Mouse (Mus musculus) liver, embryonic 13.5 days (tissue): Measurements from ENCODE around the gene Hsdl2. TPM values are rescaled to one million over a fixed set of nuclear protein-coding genes. Genes with fewer than 3 reads are reported as not detected.
A peak's percentile ranks its signal among the peaks of the same experiment; 100 is the strongest.
"Not testable (repeated sequence)": the region's sequence is repeated elsewhere in the genome, so short reads cannot be mapped to it uniquely, and the experiment has no call there.

Experiments used
- ATAC-seq: fragments of 200-750 bp; cut with Nextera tagmentation; 2 replicates; pipeline ENCODE4 v1.8.0; 2017; ENCODE audit warnings: low read depth, mild to moderate bottlenecking, moderate number of reproducible peaks, moderate library complexity
- DNase-seq: peaks from one replicate; pipeline ENCODE4 v3.0.0; 2022
- H3K27ac ChIP-seq: fragments of 300-500 bp; sonication (generic); 2 replicates; pipeline ENCODE4 v1.5.1; 2015; ENCODE audit warnings: moderate library complexity, mild to moderate bottlenecking, inconsistent platforms
- H3K27me3 ChIP-seq: fragments of 300-500 bp; sonication (generic); 2 replicates; pipeline ENCODE4 v1.6.1; 2015; ENCODE audit warnings: mild to moderate bottlenecking, inconsistent platforms
- H3K36me3 ChIP-seq: fragments of 300-500 bp; sonication (generic); 2 replicates; pipeline ENCODE4 v1.6.1; 2015; ENCODE audit warnings: mild to moderate bottlenecking, inconsistent platforms
- H3K4me1 ChIP-seq: fragments of 300-500 bp; sonication (generic); replicated peaks from 2 replicates; pipeline ENCODE4 v1.6.1; 2015; ENCODE audit warnings: inconsistent platforms
- H3K4me2 ChIP-seq: fragments of 300-500 bp; sonication (generic); 2 replicates; pipeline ENCODE4 v1.6.1; 2015; ENCODE audit warnings: inconsistent platforms, mild to moderate bottlenecking, moderate library complexity
- H3K4me3 ChIP-seq: fragments of 300-500 bp; sonication (generic); replicated peaks from 2 replicates; pipeline ENCODE4 v1.5.1; 2015; ENCODE audit warnings: mild to moderate bottlenecking, inconsistent platforms
- H3K9ac ChIP-seq: fragments of 300-500 bp; sonication (generic); 2 replicates; pipeline ENCODE4 v1.6.1; 2015; ENCODE audit warnings: mild to moderate bottlenecking, inconsistent platforms
- H3K9me3 ChIP-seq: fragments of 300-500 bp; sonication (generic); replicated peaks from 2 replicates; pipeline ENCODE4 v1.6.1; 2016; ENCODE audit warnings: inconsistent platforms
- WGBS: fragments of 180-500 bp; shearing (Covaris S2); methylation state at CpG from one replicate; pipeline ENCODE4 v1.1.7; 2015; ENCODE audit not compliant: insufficient replicate concordance; 5-methylcytosine and 5-hydroxymethylcytosine counted together
- polyA plus RNA-seq: library from polyadenylated mRNA; unstranded; fragments of >200 nt; fragmentation: Nextera tagmentation; extraction: Ambion mirVana; gene quantifications from 2 replicates; pipeline ENCODE4 v1.2.1, GENCODE M21; 2015

Hsdl2 gene
- polyA plus RNA-seq, 1 experiment from 2014 or later: 18.2 TPM

DNA sequence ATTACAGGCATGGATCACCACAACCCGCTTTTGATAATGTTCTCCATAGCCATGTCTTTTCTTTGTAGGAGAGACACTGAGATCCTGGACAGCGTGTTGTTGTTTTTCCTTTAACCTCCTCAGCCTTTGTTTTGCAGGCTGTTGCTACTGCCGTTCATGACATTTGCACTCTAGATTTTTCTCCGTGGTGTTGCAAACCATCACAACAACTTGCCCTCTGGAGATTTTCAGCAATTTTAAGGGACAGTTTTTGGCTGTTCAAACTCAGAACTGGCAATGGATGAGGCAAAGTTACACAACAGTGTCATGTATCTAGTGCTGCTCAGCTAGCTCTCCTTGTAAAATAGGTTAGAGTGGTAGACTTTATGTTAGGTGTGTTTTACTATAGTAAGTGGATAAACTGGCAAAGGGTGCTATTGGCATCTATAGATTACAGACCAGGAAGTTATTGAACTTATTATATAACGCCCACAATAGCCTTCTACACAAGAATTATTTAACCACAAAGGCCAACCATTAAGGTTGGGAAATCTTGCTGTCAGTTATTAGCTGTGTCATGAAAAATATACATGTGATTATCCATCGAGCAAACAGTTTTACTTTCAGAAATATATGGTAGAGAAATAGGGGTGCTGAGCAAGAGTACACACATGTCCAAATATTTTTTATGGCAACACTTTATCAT, 13.6 kb upstream of the Hsdl2 start:
- Histone ChIP-seq H3K4me2 (no peak overlapping the region), H3K27ac (0 out of 2 replicates have a peak overlapping the region, but pooled peaks have one; percentile 25), H3K9me3 (0 out of 2 replicates have a peak, but pooled peaks cover 4% of the 10 kb centered on the region), H3K27me3 (no peaks in the 10 kb centered on the region), H3K4me1 (peaks cover 33% of the 10 kb centered on the region), H3K9ac (no peak overlapping the region), H3K4me3 (no peak overlapping the region), H3K36me3 (no peaks in the 10 kb centered on the region)
- no peak for DNase-seq
- no peak for ATAC-seq
- 57% methylated on average over 6 of the region's 6 CpGs for WGBS

DNA sequence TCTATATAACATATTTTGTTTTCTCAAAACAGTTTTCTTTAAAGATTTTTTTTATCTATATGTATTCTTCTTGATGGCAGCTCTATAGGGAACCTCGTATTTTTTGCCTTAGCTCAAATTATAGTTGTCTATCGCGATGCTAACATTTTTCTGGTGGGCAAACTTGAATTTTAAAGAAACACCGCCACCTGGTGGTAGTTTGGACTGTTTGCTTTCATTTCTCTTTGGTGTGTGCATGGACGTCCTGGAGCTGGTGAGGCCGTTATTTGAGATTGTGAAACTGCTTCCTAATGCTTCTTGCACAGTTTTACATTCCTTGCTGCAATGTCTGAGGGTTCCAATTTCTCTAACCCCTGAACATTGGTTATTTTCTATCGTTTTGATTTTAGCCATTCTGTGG, 11.8 kb upstream of the Hsdl2 start:
- Histone ChIP-seq H3K4me3 (no peak overlapping the region), H3K4me2 (peak overlapping the region; percentile 36), H3K9me3 (0 out of 2 replicates have a peak, but pooled peaks cover 4% of the 10 kb centered on the region), H3K27me3 (no peaks in the 10 kb centered on the region), H3K27ac (no peak overlapping the region), H3K4me1 (peaks cover 37% of the 10 kb centered on the region), H3K36me3 (no peaks in the 10 kb centered on the region), H3K9ac (no peak overlapping the region)
- 1% methylated on average over 7 of the region's 7 CpGs for WGBS
- ATAC-seq (peak; percentile 34; the same call in 1 of the 2 replicates), DNase-seq (peak; percentile 65)

DNA sequence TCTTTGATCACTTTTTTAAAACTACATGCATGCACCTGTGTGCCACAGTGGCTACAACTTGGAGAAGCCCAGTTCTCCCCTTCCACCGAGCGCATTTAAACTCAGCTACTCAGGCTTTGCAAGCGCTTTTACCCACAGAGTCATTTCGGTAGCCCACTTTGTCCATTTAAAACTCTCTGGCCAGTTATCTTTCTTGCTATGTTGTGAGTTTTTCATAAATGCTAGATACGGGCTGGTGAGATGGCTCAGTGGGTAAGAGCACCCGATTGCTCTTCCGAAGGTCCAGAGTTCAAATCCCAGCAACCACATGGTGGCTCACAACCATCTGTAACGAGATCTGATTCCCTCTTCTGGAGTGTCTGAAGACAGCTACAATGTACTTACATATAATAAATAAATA, 10.8 kb upstream of the Hsdl2 start:
- WGBS: 87% methylated on average over 8 of the region's 8 CpGs
- H3K4me1 ChIP-seq: peaks cover 37% of the 10 kb centered on the region
- not testable (repeated sequence) for H3K9ac ChIP-seq, H3K27ac ChIP-seq, H3K27me3 ChIP-seq, H3K4me2 ChIP-seq, H3K9me3 ChIP-seq, ATAC-seq, H3K36me3 ChIP-seq, DNase-seq, H3K4me3 ChIP-seq

DNA sequence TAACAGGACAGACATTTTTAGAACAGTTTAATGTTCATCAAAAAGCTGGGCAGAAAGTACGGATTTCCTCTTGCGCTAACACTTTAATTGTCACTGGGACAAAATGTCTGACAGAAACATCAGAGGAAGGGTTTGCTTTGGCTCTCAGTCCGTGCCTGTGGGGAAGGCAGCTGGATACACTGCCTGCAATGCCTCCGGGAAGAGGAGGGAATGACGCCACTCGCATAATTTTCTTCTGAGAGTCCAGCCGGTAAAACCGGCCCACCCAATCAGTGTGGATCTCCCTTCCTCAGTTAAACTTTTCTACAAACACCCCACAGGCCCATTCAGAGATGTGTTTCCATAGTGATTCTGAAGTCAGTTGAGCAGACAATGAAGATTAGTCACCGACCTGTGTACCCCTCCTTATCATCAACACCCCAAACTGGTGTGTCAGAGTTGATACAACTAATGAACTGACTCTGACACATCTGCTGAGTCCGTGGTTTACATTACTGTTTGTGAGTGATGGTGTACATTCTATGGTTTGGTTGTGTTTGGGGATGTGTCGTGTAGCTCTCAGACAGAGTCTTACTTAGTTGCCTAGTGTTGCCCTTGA, 8.7 kb upstream of the Hsdl2 start:
- peak overlapping the region; percentile 30 for H3K4me2 ChIP-seq
- WGBS: 38% methylated on average over 11 of the region's 11 CpGs
- H3K27me3 ChIP-seq: no peaks in the 10 kb centered on the region
- H3K4me3 ChIP-seq: no peak overlapping the region
- peaks cover 34% of the 10 kb centered on the region for H3K4me1 ChIP-seq
- H3K9me3 ChIP-seq: no peaks in the 10 kb centered on the region
- ATAC-seq (peak; percentile 86), DNase-seq (peak; percentile 39)
- H3K27ac ChIP-seq: peak overlapping the region; percentile 77
- no peaks in the 10 kb centered on the region for H3K36me3 ChIP-seq
- H3K9ac ChIP-seq: no peak overlapping the region

DNA sequence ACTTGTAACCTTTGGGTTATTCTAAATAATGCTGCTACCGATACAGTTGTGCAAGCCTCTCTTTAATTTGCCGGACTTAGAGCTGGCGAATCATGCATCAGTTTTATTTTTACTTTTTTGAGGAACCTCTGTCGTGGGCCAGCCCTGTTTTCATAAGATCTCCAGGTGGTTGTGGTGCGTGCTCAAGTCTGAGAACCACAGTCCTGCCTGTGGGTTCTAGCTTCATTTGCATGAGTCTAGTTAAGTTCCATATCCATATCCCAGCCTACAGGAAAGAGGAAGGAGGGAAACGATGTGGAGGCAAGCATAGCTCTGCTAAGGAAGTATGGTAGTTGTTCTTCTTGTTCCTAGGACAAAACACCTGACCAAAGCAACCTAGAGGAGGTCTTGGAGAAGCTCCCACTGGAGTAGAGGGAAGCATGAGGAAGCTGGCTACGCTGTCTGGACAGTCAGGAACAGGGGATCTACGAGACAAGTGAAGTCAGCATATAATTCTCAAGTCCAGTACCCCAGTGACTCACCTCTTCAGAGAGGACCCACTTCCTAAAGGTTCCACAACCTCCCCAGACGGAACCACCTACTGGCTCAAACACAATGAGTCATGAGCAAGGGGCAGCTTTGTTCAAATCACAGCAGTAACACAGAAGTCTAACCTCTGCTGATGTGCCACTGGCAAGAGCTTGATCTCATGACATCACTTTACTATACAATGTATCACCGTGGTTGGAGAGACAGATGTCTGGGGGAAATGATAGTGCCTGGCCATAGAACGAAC, 6.0 kb upstream of the Hsdl2 start:
- ATAC-seq: no peak

DNA sequence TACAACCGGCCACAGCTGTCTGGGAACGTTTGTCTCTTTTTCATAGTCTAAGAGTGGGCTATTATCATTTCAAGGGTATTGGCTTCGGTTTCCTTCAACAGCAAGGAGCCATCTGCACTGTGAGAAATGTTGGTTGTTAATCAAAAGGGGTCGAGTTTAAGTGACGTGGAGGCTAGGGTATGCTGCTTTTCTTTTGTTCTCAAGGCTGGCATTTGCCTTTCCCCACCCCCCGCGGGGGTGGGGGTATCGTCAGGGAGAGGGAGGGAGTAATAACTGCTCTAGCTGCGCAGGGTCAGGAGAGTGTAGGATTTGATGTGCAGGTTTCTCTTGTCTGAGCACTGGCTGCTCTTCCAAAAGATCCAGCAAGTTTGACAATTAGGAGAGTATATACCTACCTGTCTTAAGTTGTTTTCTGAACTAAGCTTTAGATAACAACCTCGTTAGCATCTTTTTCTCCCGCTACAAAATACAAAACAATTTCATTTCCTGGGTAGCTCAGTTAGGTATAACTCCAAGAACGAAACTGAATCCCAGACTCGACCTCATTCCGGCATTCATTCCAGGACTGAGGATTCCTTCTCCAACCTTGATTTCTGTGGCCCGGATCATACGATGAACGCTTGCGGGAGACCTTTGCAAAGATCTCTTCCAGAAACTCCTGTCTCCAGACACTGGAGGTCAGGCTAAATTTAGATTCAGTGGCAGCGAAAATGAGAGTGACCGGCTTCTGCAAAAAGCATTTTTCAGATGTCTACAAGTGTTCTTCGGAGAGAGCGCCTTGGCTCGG, 675 bp upstream of the Hsdl2 start:
- peaks cover 17% of the 10 kb centered on the region for H3K4me1 ChIP-seq
- no peaks in the 10 kb centered on the region for H3K9me3 ChIP-seq
- H3K4me2 ChIP-seq: peak overlapping the region; percentile 82
- WGBS: under 1% methylated on average over 23 of the region's 23 CpGs
- H3K36me3 ChIP-seq: no peaks in the 10 kb centered on the region
- H3K9ac ChIP-seq: peak overlapping the region; percentile 68
- H3K27me3 ChIP-seq: no peaks in the 10 kb centered on the region
- H3K4me3 ChIP-seq: peak overlapping the region; percentile 71
- no peak for ATAC-seq
- peak overlapping the region; percentile 84 for H3K27ac ChIP-seq
- no peak for DNase-seq

More for the DNA sequence above, 6.0 kb upstream of the Hsdl2 start:
- no peaks in the 10 kb centered on the region for H3K36me3 ChIP-seq
- no peaks in the 10 kb centered on the region for H3K9me3 ChIP-seq
- peaks cover 15% of the 10 kb centered on the region for H3K4me1 ChIP-seq
- no peaks in the 10 kb centered on the region for H3K27me3 ChIP-seq
- H3K27ac ChIP-seq: no peak overlapping the region
- H3K4me3 ChIP-seq: no peak overlapping the region
- no peak overlapping the region for H3K9ac ChIP-seq
- H3K4me2 ChIP-seq: no peak overlapping the region
- 62% methylated on average over 11 of the region's 11 CpGs for WGBS
- DNase-seq: no peak

DNA sequence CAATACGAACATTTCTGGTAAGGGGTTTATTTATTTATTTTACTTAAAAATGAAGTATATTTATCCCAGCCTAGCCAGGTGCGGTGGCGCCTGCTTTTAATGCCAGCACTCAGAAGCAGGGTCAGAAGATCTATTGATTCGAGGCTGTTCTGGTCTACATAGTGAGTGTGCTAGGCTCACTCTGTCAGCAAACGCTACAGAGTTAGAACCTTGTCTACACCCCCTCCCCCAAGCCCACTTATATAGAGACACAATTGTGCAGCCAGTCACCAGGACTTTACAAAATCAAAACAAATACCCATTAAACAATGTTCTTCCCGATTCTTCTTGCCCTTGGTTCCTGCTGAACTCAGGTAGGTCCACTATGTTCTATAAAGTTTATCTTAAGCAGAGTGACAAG, 823 bp downstream of the Hsdl2 start:
- peak overlapping the region; percentile 85 for H3K27ac ChIP-seq
- DNase-seq (no peak), ATAC-seq (no peak)

DNA sequence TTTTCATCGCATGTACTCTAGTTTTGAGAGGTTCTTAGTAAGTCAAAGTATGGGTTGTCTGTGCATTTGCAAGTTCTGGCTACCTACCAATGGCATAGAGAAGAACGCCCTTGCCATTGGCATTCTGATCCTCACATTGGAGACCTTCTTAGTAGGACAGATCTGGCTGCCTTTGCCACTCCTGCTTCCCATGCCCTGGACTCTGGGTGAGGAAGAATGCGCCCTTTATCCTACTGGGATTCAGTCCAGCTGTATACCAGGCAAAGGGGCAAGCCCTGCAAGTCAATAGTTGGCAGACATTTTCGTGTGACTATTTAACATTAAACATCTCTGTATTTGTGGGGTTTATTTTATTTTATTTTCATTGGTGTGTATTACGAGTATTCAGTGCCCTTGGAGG, 3.7 kb downstream of the Hsdl2 start:
- Histone ChIP-seq H3K4me2 (no peak overlapping the region), H3K27ac (no peak overlapping the region), H3K36me3 (no peaks in the 10 kb centered on the region), H3K9ac (no peak overlapping the region), H3K4me3 (no peak overlapping the region), H3K9me3 (no peaks in the 10 kb centered on the region), H3K4me1 (peaks cover 15% of the 10 kb centered on the region), H3K27me3 (no peaks in the 10 kb centered on the region)
- ATAC-seq: no peak
- DNase-seq: no peak
- 77% methylated on average over 5 of the region's 5 CpGs for WGBS

More for the DNA sequence above, 823 bp downstream of the Hsdl2 start:
- Histone ChIP-seq H3K36me3 (no peaks in the 10 kb centered on the region), H3K9ac (peak overlapping the region; percentile 82), H3K4me2 (peak overlapping the region; percentile 82), H3K4me3 (peak overlapping the region; percentile 71), H3K4me1 (peaks cover 17% of the 10 kb centered on the region), H3K9me3 (no peaks in the 10 kb centered on the region), H3K27me3 (no peaks in the 10 kb centered on the region)
- WGBS: 33% methylated on average over 6 of the region's 6 CpGs

DNA sequence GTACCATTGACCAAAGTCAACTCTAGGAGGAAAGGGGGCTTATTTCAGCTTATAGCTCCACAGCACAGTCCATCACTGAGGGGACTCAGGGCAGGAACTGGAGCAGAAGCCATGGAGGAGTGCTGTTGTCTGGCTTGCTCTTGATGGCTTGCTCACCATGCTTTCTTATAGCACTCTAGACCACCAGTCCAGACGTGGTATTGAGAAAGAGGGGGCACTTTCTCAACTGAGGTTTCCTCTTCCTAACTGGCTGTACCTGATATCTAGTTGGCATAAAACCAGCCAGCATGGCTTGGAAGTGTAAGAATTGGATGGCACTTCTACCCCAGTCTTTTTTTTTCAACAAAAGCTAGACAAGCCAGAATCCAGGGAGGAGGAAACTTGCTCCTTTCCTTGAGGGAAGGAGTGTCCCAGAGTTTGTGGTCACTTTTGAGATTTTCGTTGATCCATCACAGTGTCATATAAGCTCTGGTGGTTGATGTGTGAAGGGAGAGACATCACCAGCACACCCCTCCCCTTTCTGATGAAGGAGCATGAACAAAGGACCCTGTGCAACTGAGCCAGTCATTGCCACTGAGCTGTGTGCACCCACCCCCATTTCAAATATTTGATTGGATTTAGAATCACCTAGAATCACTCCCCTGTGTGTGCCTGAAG, 6.0 kb downstream of the Hsdl2 start:
- H3K4me1 ChIP-seq: peaks cover 5% of the 10 kb centered on the region
- H3K27me3 ChIP-seq: no peaks in the 10 kb centered on the region
- no peak overlapping the region for H3K4me2 ChIP-seq
- no peak overlapping the region for H3K9ac ChIP-seq
- DNase-seq (no peak), ATAC-seq (no peak)
- 52% methylated on average over 2 of the region's 2 CpGs for WGBS
- no peak overlapping the region for H3K4me3 ChIP-seq
- no peaks in the 10 kb centered on the region for H3K36me3 ChIP-seq
- no peak overlapping the region for H3K27ac ChIP-seq
- H3K9me3 ChIP-seq: no peaks in the 10 kb centered on the region

DNA sequence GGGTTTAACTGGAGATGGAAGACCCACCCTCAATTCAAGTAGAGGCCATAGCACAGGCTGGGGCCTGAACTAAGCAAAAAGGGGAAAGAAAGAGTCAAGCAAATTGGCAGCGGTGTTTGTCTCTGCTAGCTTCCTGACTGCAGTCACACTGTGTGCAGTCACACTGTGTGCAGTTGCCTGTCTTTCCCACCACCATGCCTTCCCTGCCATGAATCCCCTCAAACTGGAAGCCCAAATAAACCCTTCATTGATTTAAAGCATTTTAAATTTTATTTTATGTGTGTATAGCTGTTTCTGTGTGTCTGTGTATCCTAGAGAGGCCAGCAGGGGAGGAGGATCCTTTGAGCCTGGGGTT, 6.5 kb downstream of the Hsdl2 start:
- 92% methylated on average over 1 of the region's 1 CpGs for WGBS
- DNase-seq (no peak), ATAC-seq (no peak)
- Histone ChIP-seq H3K4me3 (no peak overlapping the region), H3K9ac (no peak overlapping the region), H3K9me3 (no peaks in the 10 kb centered on the region), H3K4me1 (peaks cover under 1% of the 10 kb centered on the region), H3K36me3 (no peaks in the 10 kb centered on the region), H3K27me3 (no peaks in the 10 kb centered on the region), H3K4me2 (no peak overlapping the region), H3K27ac (no peak overlapping the region)
